Mouse (Mus musculus): ENCODE results near the gene Zfand2b.
A peak's percentile ranks its signal among the peaks of the same experiment; 100 is the strongest.

Zfand2b gene

DNA sequence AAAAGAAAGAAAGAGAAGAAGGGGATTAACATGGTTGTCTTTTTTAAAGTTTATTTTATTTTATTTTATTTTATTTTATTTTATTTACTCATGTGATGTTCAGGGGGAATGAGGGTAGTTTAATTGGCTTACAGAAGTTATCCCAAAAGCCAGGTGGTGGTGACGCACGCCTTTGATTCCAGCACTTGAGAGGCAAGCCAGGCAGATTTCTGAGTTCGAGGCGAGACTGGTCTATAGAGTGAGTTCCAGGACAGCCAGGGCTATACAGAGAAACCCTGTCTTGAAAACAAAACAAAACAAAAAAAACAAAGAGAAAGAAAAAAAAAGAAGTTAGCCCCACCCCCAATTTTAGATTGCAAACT, 8.2 kb upstream of the Zfand2b start:
- no peak for DNase-seq (ENCODE audit: low spot score)

DNA sequence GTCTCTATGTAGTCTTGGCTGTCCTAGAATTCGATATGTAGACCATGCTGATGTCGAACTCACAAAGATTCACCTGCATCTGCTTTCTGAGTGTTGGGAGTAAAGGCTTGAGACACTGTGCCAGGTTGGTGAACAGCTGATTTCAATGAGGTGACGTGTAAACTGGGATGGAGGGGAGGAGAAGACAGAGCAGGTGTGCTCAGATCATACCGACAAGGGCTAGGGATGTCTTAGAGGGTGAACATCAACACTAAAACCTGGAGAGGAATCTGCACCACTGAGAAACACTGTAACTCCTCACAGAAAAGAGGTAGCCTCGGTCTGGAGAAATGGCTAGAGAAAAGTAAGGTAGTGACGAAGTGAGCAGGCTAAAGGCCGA, 364 bp upstream of the Zfand2b start:
- no peak for DNase-seq (ENCODE audit: low spot score)

DNA sequence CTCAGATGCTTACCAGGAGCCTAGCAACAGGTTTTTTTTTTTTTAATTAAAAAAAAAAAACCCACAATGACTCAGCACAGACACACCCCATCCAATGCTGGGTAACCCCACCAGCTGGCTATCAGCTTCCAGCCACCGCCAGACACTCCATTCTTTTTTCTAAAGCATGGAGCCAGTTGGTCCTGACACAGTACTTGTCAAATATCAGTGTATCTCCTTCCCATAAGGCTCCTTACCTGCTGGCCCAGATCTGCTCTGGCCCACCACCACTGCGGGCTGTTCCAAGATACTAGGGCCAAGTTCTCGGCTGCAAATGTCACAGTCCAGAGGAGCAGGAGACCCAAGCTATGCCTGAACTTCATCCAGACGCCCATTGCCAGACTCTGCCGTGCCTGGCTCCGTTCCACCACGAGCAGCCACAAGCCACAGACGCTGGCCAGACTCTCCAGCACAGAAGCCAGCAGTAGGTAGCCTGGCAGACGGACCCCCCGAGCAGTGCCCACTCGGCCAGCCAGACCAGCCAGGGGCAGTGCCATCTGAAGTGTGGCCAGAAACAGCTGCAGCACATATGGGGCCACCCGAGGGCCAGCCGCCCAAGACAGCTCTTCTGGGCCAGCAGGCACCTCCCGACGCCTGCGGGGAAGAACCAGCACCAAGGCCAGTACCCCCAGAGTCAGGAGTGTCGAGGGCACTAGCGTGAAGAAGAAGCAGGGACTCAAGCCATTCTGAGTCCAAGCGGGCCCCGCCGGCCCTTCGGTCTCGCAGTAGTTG, 11.1 kb downstream of the Zfand2b start:
- DNase-seq (ENCODE audit: low spot score): no peak

DNA sequence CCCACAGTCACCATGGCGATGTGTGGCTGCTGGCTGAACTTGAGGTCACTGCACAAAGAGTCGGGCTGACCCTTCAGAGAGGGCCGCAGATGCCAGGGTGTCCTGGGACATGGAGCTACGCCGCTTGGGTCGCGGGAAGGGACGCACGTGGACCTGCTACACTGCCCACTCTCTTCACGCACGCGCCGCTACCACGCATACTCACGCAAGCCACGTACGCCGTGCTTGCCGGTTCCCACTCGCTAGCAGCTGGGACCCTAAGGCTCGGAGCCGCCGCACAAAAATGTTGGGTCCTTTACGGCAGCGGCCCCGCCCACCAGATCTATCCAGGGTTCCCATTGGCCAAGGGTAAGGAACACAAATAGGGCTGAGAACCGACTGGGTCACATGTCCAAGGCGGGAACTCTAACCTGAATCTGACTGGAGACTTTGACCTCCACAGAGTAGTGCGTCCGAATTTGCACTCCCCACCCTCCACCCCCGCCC, 11.7 kb downstream of the Zfand2b start, which contains the start of gene Abcb6:
Gene Abcb6 (minus strand): TSS at position 288 of the 486 bp plus-strand sequence.
- DNase-seq (ENCODE audit: low spot score): peak; percentile 89

- no peak for DNase-seq (ENCODE audit: low spot score)
Measured at GRCm38 (mm10) chr1:75180741-75181140, 12.3 kb downstream of the Zfand2b start.

DNA sequence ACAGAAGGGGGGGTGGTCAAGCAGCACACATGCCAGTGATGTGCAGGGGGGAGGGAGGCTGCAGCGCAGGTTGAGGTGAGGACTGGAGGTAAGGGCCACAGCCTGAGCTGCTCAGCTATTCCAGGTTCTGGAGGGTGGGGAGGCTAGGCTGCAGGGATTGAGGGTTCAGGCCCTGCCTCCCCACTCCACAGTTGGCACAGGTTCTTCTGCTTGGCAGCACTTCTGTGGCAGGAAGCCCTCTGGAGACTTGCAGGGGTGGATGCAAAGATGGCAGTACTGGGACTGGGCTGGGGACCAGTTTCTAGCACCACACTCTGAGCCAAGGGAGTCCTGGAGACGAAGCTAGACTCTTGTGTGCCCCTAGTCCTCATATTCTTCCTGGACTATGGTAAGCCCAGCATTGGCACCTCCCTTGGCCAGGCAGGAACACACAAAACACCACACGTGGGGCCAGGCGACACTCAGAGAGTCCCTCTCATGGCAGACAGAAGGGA, 13.0 kb downstream of the Zfand2b start:
- DNase-seq (ENCODE audit: low spot score): no peak

- DNase-seq (ENCODE audit: low spot score): no peak
Measured at GRCm38 (mm10) chr1:75182160-75182559, 13.7 kb downstream of the Zfand2b start.

DNA sequence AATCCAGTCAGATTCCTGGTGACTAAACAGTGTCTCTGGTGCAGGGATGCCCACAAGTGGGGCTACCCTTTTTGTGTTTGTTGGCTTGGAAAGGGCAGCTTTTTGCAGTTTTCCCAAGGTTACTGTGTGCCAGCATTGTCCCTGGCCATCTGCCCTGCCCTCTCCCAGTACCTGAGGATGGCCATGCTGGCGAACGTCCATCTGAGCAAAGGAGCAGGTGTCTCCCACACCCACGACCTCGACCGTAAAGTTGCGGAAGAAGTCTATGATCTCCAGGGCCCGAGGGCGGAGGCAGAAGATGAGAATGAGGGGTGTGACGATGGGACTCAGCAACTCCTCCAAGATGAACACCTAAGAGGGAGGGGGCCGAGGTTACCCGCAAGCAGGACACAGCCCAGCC, 17.0 kb downstream of the Zfand2b start:
- DNase-seq (ENCODE audit: low spot score): no peak

DNA sequence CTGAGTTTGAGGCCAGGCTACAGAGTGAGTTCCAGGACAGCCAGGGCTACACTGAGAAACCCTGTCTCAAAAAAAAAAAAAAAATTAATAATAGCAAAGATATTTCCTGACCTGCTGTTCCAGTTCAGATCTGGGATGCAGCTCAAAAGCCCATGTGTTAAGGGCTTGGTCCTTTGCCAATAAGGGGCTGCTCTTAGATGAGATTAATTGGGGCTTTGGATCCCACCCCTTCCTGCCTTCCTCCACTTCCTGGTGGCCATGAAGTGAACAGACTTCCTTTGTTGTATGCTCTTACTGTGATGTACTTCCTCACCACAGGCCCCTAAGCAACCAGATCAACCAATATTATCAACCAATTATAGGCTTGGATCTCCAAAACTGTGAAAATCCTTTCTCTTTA, 18.7 kb downstream of the Zfand2b start:
- DNase-seq (ENCODE audit: low spot score): no peak

DNA sequence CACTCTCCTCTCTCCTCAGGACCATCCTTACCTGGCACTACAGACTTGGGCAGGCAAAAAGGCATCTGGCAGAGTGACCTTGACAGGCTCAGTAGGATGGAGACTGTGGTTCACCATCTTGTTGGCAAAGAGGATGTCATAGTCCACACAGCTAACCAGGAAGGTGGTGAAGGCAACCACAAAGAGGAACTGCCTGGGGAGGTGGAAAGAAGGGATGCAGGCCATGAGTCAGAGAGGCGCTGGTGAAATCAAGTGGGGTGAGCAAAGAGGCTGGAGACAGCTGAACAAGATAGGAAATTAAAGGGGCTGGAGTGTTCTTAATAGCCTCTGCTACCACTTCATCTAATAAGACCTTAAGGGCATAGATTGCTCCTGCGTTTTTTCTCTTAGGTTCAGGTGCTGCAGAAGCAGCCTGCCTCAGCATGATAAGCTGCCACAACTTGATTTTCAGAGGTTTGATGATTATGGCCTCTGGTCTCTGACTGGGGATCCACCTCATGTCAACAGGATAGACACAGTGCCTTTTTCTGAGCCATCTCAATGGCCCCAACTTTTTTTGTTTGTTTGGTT, 19.6 kb downstream of the Zfand2b start:
- no peak for DNase-seq (ENCODE audit: low spot score)

GRCm38 (mm10) chr1:75190577-75190976, 22.1 kb downstream of the Zfand2b start:
- DNase-seq (ENCODE audit: low spot score): no peak

GRCm38 (mm10) chr1:75191258-75191621, 22.8 kb downstream of the Zfand2b start:
- no peak for DNase-seq (ENCODE audit: low spot score)

DNA sequence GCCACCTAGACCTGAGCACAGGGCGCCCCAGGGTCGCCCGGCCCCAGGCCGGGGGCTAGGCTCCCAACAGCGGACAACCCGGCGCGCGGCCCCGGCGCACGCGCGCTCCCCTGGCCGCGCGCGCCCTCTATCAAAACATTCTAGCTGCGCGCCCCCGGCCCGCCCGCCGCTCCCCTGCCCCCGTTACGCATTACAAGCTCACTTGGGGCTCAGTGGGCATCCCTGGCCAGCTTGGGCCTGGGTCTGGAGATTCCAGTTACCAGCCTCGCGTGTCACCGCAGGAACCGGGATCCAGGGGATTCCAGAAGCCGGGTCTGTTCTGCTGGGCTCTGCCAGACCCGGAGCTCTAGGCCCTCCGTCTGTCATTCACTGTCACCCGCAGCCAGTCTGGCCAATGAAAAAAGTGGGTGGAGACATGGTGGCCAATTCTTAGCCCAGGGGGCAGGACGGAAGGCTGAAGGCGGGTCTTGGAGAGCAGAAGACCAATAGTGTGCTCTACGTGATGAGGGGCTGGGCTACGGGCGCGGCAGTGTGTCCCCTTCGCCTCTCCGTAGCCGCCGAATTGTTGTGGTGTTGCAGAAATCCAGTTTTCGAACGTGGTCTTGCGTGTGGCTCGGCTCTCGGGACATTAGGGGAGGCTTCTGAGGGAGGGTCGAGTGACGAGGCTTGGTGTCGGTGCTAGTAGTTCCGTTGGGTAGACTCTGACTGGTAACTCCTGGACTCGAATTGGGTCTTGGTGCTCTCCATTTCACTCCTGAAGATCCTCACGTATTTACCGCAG, 23.4 kb downstream of the Zfand2b start, which contains the start of the genes Ankzf1 and Atg9a:
Gene Ankzf1 (plus strand): TSS at position 530 of the 781 bp plus-strand sequence.
Gene Atg9a (minus strand): TSS at position 575 of the 781 bp plus-strand sequence.
- DNase-seq (ENCODE audit: low spot score): peak; percentile 99

GRCm38 (mm10) chr1:75192452-75192851, 24.0 kb downstream of the Zfand2b start:
- peak; percentile 61 for DNase-seq (ENCODE audit: low spot score)

DNA sequence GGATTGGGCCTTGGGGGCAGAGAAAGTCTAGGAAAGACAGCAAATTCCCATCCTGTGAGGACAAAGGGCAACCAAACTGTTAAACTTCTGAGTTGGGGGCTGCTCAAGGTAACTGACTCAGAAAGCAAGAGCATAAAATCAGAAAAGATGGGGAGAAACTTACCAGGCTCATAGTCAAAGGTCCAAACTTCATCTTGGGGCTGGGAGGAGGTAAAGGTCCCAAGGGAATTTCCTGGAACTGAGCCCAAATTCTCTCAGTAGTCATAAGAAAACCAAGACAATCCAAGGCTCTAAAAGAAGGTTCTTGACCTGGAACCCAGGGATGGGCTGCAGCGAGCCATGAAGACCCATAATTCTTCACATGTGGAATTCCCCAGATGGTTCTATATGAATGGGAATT, 32.8 kb downstream of the Zfand2b start:
- DNase-seq (ENCODE audit: low spot score): no peak

GRCm38 (mm10) chr1:75208967-75209678, 40.7 kb downstream of the Zfand2b start:
- peak; percentile 38 for DNase-seq (ENCODE audit: low spot score)

- peak; percentile 94 for DNase-seq (ENCODE audit: low spot score)
Measured at GRCm38 (mm10) chr1:75210136-75211087, 42.0 kb downstream of the Zfand2b start, which contains the start of the genes Glb1l and Stk16. TSS of gene Glb1l (minus strand) at chr1:75210813. TSS of gene Stk16 (plus strand) at chr1:75210838.

DNA sequence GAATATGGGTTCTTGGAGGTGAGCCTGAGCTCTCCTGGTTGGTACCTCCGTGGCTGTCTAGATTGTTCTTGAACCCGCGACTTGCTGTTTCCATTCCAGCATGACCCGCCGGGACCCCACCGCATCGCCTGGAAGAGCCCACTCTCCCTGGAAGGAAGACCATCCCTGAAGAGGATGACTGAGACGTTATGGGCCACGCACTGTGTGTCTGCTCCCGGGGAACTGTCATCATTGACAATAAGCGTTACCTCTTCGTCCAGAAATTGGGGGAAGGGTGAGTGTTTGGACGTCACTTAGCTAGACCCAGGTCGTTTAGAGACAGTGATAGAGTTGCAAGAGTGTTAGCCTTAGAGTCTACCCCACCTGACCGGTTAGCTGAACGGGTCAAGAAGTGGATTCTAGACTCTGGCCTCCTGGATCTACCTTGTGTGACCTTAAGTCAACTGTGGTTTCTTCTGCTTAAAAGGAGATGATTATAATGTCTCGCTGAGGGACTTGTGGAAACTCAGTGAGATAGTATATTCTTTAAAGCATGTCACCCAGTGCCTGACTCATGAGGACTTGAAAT, 42.8 kb downstream of the Zfand2b start:
- no peak for DNase-seq (ENCODE audit: low spot score)

DNA sequence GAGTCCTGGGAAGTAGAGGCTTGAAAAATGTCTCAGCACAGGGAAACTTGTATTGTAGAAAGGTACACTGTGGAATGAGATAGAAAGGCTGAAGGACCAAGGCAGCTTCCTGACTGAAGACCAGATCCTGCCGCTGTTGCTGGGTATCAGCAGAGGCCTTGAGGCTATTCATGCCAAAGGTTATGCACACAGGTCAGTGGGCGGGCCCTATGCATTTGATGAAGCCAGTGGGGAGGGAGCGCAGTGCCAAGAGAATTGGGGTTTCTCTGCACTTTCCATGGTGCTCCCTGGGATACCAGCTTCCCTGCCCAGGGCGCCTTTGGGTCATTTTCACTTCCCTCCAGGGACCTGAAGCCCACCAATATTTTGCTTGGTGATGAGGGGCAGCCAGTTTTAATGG, 44.1 kb downstream of the Zfand2b start:
- no peak for DNase-seq (ENCODE audit: low spot score)

DNA sequence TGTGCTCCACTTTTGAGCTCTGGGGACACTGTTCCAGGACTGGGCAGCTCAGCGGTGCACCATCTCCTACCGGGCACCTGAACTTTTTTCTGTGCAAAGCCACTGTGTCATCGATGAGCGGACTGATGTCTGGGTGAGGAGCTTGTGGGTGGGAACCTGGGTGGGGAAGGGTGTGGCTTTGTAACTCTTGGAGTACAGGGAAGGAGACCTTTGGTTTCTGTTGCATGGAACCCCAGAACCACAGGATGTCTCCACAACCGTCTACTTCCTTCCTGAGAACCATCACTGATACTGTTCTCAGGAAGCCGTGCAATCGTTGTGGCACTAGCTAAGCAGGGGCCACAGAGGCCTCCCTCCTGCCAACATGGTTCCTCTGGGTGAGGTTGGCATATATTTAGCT, 44.6 kb downstream of the Zfand2b start:
- no peak for DNase-seq (ENCODE audit: low spot score)

All from yolk sac, embryonic 10.5 days (tissue).